Mouse (Mus musculus) midbrain, embryonic 13.5 days (tissue): ENCODE measurements around the gene Atg9b. TPM values are rescaled to one million over a fixed set of nuclear protein-coding genes. Genes with fewer than 3 reads are reported as not detected.

Source experiments
- ATAC-seq: fragments of 200-750 bp; cut with Nextera tagmentation; 2 replicates; pipeline ENCODE4 v1.8.0; 2017; ENCODE audit warnings: mild to moderate bottlenecking, moderate TSS enrichment, moderate library complexity
- H3K27ac ChIP-seq: fragments of 300-500 bp; sonication (generic); 2 replicates; pipeline ENCODE4 v1.5.1; 2015; ENCODE audit warnings: inconsistent platforms, mild to moderate bottlenecking, moderate library complexity
- H3K27me3 ChIP-seq: fragments of 300-500 bp; sonication (generic); 2 replicates; pipeline ENCODE4 v1.6.1; 2015; ENCODE audit warnings: mild to moderate bottlenecking, inconsistent platforms
- H3K36me3 ChIP-seq: fragments of 300-500 bp; sonication (generic); 2 replicates; pipeline ENCODE4 v1.6.1; 2015; ENCODE audit warnings: mild to moderate bottlenecking, inconsistent platforms
- H3K4me1 ChIP-seq: fragments of 300-500 bp; sonication (generic); replicated peaks from 2 replicates; pipeline ENCODE4 v1.6.1; 2015; ENCODE audit warnings: inconsistent platforms
- H3K4me2 ChIP-seq: fragments of 300-500 bp; sonication (generic); replicated peaks from 2 replicates; pipeline ENCODE4 v1.6.1; 2015; ENCODE audit warnings: moderate library complexity, mild to moderate bottlenecking, inconsistent platforms
- H3K4me3 ChIP-seq: fragments of 300-500 bp; sonication (generic); replicated peaks from 2 replicates; pipeline ENCODE4 v1.5.1; 2015; ENCODE audit warnings: mild to moderate bottlenecking, inconsistent platforms
- H3K9ac ChIP-seq: fragments of 300-500 bp; sonication (generic); replicated peaks from 2 replicates; pipeline ENCODE4 v1.6.1; 2015; ENCODE audit warnings: mild to moderate bottlenecking, inconsistent platforms
- H3K9me3 ChIP-seq: fragments of 300-500 bp; sonication (generic); 2 replicates; pipeline ENCODE4 v1.6.1; 2016; ENCODE audit warnings: mild to moderate bottlenecking, inconsistent platforms
- WGBS: fragments of 180-500 bp; shearing (Covaris S2); methylation state at CpG from one replicate; pipeline ENCODE4 v1.1.7; 2015; 5-methylcytosine and 5-hydroxymethylcytosine counted together
- polyA plus RNA-seq: library from polyadenylated mRNA; unstranded; fragments of >200 nt; fragmentation: Nextera tagmentation; extraction: Ambion mirVana; gene quantifications from 2 replicates; pipeline ENCODE4 v1.2.1, GENCODE M21; 2015

Atg9b gene
- polyA plus RNA-seq, 1 experiment from 2014 or later, result 0.69 TPM

DNA sequence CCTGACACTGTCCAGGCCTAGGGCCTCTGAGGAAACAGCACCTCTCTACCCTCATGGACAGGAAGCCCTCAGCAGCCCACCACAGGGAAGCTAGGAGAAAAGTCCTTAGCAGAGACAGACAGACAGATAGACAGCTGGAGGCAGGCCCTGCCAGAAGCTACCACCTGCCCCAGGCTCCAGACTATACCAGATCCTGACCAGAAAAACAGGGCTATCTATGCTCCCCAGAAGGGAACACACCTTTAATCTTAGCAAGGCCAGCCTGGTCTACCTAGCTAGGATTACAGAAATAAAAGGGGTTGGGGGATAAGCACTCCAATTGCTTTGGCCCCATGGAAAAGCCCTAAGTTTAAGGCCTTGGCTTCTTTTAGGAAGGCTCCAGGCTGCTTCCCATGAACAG, 48.6 kb downstream of the Atg9b start:
- H3K4me1 ChIP-seq, result peaks cover 74% of the 10 kb centered on the region
- peak overlapping the region; percentile 99 for H3K27ac ChIP-seq
- H3K9ac ChIP-seq, result no peak overlapping the region

DNA sequence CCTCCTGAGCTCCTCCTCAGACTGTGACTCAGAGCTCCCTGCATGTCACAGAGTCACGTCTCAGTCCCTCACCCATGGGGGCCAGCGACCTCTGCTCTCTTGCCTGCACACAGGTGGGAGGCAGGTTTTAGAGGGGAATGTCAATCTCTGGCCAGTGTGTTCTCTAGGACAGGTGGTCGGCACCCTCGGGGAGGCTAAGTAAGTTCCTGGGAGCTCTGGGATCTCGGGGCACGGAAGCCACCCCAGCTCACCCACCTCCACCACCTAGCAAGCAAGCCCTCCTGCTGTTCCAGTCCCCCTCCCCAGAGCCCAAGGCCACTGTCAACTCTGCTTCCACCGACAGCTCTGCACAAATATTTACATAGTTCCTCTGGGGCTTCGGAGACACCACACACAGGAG, 49.0 kb downstream of the Atg9b start:
- Histone ChIP-seq H3K4me1 (peaks cover 71% of the 10 kb centered on the region), H3K27ac (peak overlapping the region; percentile 99), H3K9me3 (no peaks in the 10 kb centered on the region), H3K27me3 (0 out of 2 replicates have a peak, but pooled peaks cover 6% of the 10 kb centered on the region), H3K9ac (no peak overlapping the region), H3K36me3 (peaks cover 17% of the 10 kb centered on the region; the same call in 1 of the 2 replicates), H3K4me3 (no peak overlapping the region), H3K4me2 (no peak overlapping the region)
- no peak for ATAC-seq
- 47% methylated on average over 8 of the region's 8 CpGs for WGBS

More for the DNA sequence above, 48.6 kb downstream of the Atg9b start:
- no peak for ATAC-seq
- Histone ChIP-seq H3K4me2 (no peak overlapping the region), H3K4me3 (no peak overlapping the region), H3K36me3 (peaks cover 17% of the 10 kb centered on the region; the same call in 1 of the 2 replicates), H3K9me3 (no peaks in the 10 kb centered on the region), H3K27me3 (0 out of 2 replicates have a peak, but pooled peaks cover 6% of the 10 kb centered on the region)

DNA sequence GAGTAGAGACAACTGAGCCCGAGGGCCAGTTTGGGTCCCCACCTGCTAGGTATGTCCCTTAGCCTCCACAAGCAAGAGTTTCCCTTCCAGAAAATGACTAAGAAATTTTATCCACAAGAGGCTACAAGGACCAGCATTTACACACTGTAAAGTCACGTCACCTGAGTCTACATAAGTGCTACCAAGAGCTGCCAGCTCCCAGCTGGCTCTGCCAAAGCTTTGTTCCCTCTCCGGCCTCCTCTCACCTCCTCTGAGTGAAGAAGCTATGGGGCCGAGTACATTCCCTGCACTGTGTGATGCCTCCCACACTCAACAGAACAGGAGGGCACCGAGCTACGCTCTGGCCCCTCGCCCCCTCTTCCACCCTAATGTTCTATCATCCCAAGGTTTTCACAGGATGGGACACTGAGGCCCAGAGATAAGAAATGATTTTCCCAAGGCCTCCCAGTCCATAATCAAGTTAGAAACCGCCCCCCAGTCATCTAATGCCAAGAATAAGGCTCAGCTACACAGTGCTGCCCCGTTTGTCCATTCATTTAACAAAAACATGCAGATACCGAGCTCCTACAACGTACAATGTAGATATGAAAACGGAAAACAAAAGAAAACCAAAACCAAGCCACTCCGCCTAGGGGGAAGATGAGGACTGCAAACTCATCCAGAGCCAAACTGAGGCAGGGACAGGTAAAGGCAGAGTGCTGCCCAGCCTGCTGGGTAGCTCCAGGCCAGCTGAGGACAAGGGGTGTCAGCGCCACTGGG, 49.6 kb downstream of the Atg9b start:
- 79% methylated on average over 14 of the region's 14 CpGs for WGBS
- Histone ChIP-seq H3K27ac (peak overlapping the region; percentile 99), H3K9ac (no peak overlapping the region), H3K4me2 (no peak overlapping the region), H3K4me3 (no peak overlapping the region), H3K4me1 (peaks cover 71% of the 10 kb centered on the region), H3K36me3 (peaks cover 16% of the 10 kb centered on the region; the same call in 1 of the 2 replicates), H3K27me3 (0 out of 2 replicates have a peak, but pooled peaks cover 4% of the 10 kb centered on the region), H3K9me3 (no peaks in the 10 kb centered on the region)
- ATAC-seq, result no peak

DNA sequence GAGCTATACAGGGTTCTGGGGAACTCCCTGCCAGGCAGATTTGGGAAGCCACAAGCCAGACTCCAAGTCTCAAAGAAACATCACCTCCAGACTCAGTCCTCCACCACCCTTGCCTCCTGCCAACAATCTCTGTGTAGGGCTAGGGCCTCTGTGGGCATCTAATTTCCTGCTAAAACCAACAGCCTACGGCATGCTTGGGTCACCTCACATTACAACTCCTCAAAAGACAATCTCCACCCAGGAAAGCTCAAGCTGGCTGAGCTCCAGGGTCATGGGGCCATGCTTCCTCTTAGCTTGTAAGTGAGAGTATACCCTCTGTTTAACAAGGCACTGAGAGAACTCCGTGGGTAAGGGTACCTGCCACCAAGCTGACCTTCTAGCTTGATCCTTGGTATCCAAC, 54.1 kb downstream of the Atg9b start:
- peaks cover 59% of the 10 kb centered on the region for H3K4me1 ChIP-seq
- peak overlapping the region; percentile 15; the same call in 1 of the 2 replicates for H3K27ac ChIP-seq
- H3K4me2 ChIP-seq, result no peak overlapping the region
- H3K9me3 ChIP-seq, result no peaks in the 10 kb centered on the region
- no peaks in the 10 kb centered on the region for H3K27me3 ChIP-seq
- no peak for ATAC-seq
- H3K4me3 ChIP-seq, result no peak overlapping the region
- no peak overlapping the region for H3K9ac ChIP-seq
- H3K36me3 ChIP-seq, result peaks cover 10% of the 10 kb centered on the region; the same call in 1 of the 2 replicates
- 78% methylated on average over 2 of the region's 2 CpGs for WGBS

DNA sequence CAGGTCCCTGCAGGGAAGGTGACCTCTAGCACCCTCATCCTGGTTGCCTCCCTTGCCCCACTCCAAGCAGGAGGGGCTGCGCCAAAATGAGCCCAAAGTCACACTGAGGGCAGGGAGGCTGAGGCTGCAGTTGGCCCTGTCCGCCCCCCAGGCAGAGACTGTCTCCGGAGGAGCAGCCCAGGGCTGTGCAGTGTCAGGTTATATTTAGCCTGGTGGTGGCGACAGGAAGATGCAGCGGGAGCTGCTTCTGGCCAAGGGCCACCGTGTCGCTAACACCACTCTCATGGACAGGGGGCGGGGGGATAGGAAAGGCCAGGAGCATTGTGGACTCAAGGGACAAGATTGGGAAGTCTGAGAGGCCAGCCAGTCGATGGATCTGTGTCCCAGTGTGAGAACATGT, 54.6 kb downstream of the Atg9b start:
- Histone ChIP-seq H3K4me2 (no peak overlapping the region), H3K4me1 (peaks cover 55% of the 10 kb centered on the region), H3K36me3 (peaks cover 14% of the 10 kb centered on the region), H3K9me3 (no peaks in the 10 kb centered on the region), H3K27ac (peak overlapping the region; percentile 15; the same call in 1 of the 2 replicates), H3K27me3 (no peaks in the 10 kb centered on the region), H3K9ac (0 out of 2 replicates have a peak overlapping the region, but pooled peaks have one; percentile 25), H3K4me3 (no peak overlapping the region)
- ATAC-seq, result peak; percentile 43; the same call in 1 of the 2 replicates
- 36% methylated on average over 9 of the region's 9 CpGs for WGBS

DNA sequence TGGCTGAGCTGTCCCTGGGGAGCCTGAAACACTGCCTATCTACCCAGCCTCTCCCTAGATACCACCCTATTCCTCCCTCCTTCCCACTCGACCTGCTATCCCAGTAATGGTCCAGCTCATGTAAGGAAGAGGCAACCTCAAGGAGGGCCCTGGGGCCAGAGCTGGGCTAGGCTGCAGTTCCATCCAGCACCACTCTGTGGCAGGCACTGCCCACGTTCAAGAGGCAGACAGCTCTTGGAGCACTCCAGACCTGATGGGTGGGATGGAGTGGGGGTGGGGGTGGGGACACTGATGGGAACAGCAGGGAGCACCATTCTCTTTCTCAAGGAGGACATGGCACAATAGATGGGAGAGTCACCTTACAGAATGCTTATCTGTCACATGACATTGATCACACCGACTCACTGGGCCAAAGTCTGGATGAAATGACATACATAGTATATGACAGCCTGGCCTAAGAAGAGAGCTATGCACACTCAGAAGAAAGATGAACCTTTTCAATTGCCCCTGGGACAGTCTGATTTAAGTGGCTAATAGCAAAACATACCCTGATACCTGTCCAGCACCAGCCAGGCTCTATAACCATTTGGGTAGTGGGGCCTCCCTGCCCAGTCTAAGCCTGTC, 55.9 kb downstream of the Atg9b start:
- Histone ChIP-seq H3K9ac (peak overlapping the region; percentile 25; the same call in 1 of the 2 replicates), H3K4me1 (peaks cover 41% of the 10 kb centered on the region), H3K27ac (peak overlapping the region; percentile 64), H3K27me3 (no peaks in the 10 kb centered on the region), H3K9me3 (no peaks in the 10 kb centered on the region), H3K4me3 (no peak overlapping the region), H3K4me2 (no peak overlapping the region), H3K36me3 (peaks cover 28% of the 10 kb centered on the region)
- WGBS, result 8% methylated on average over 3 of the region's 3 CpGs
- ATAC-seq, result peak; percentile 87

DNA sequence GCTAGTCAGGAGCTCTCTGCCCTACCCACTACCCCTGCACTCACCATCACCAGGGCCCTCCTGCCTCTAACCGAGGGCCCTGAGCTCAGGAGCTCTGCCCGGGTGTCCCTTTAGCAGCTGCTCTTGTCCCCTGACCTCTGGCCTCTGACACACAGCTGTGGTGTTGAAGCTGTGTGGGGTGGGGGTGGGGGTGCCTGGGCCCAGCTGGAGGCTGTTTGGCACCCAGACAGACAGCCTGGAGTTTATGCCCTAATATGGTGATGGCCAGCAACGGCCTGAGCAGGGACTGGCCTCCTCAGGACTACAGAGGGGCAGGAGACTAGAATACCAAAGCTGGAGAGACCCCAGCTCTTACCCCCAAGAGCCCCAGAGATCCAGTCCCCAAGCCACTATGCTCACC, 57.2 kb downstream of the Atg9b start:
- 44% methylated on average over 3 of the region's 3 CpGs for WGBS
- no peak for ATAC-seq
- H3K4me2 ChIP-seq, result no peak overlapping the region
- peaks cover 49% of the 10 kb centered on the region for H3K4me1 ChIP-seq
- peaks cover 31% of the 10 kb centered on the region for H3K36me3 ChIP-seq
- H3K9ac ChIP-seq, result no peak overlapping the region; the same call in 1 of the 2 replicates
- H3K27me3 ChIP-seq, result no peaks in the 10 kb centered on the region
- H3K9me3 ChIP-seq, result no peaks in the 10 kb centered on the region
- no peak overlapping the region for H3K27ac ChIP-seq
- no peak overlapping the region for H3K4me3 ChIP-seq

Other genes starting within 250 kb of the Atg9b start
- 16.2 and 16.6 TPM in 2 replicates for gene Nupl2, start 227.2 kb downstream of the Atg9b start, polyA plus RNA-seq
- gene Kcnh2, start 40.5 kb downstream of the Atg9b start, polyA plus RNA-seq, result 9.0 and 10.3 TPM in 2 replicates
- 7.0 and 7.8 TPM in 2 replicates for gene Nos3, start 27.3 kb downstream of the Atg9b start, polyA plus RNA-seq
- 50.2 and 51.5 TPM in 2 replicates for gene Abcb8, start 1.5 kb upstream of the Atg9b start, polyA plus RNA-seq
- not detected in 2 replicates for gene Asic3, start 21.2 kb upstream of the Atg9b start, polyA plus RNA-seq
- 95.9 and 102 TPM in 2 replicates for gene Cdk5, start 31.4 kb upstream of the Atg9b start, polyA plus RNA-seq
- gene Slc4a2, start 31.7 kb upstream of the Atg9b start, polyA plus RNA-seq, result 20.1 and 25.4 TPM in 2 replicates
- gene Fastk, start 53.1 kb upstream of the Atg9b start, polyA plus RNA-seq, result 80.4 and 95.0 TPM in 2 replicates
- 46.5 and 49.6 TPM in 2 replicates for gene Tmub1, start 55.7 kb upstream of the Atg9b start, polyA plus RNA-seq
- gene Agap3, start 60.0 kb upstream of the Atg9b start, polyA plus RNA-seq, result 48.8 and 52.2 TPM in 2 replicates
- 0.17 and 0.20 TPM in 2 replicates for gene Gbx1, start 135.1 kb upstream of the Atg9b start, polyA plus RNA-seq
- 0.17 TPM in 1 of 2 replicates, not detected in the other for gene Asb10, start 148.8 kb upstream of the Atg9b start, polyA plus RNA-seq
- 0.07 and 0.08 TPM in 2 replicates for gene 4931409K22Rik, start 164.7 kb upstream of the Atg9b start, polyA plus RNA-seq
- gene Abcf2, start 185.3 kb upstream of the Atg9b start, polyA plus RNA-seq, result 98.2 and 103 TPM in 2 replicates
- gene Chpf2, start 194.6 kb upstream of the Atg9b start, polyA plus RNA-seq, result 17.8 and 18.6 TPM in 2 replicates
- gene Smarcd3, start 232.3 kb upstream of the Atg9b start, polyA plus RNA-seq, result 119 and 127 TPM in 2 replicates